Mouse (Mus musculus) lung, embryonic 15.5 days (tissue): ENCODE data around the gene Dync1i1. TPM values are rescaled to one million over a fixed set of nuclear protein-coding genes. Genes with fewer than 3 reads are reported as not detected.

ENCODE experiments used
- ATAC-seq: fragments of 200-750 bp; cut with Nextera tagmentation; 2 replicates; pipeline ENCODE4 v1.8.0; 2017; ENCODE audit warnings: moderate number of reproducible peaks, borderline replicate concordance; ENCODE audit not compliant: low FRiP score, low TSS enrichment; ENCODE audit errors: extremely low read depth
- H3K27ac ChIP-seq: fragments of 300-500 bp; sonication (generic); 2 replicates; pipeline ENCODE4 v1.5.1; 2015; ENCODE audit warnings: moderate library complexity, mild to moderate bottlenecking, inconsistent platforms
- H3K27me3 ChIP-seq: fragments of 300-500 bp; sonication (generic); 2 replicates; pipeline ENCODE4 v1.6.1; 2015; ENCODE audit warnings: inconsistent platforms
- H3K36me3 ChIP-seq: fragments of 300-500 bp; sonication (generic); 2 replicates; pipeline ENCODE4 v1.6.1; 2015; ENCODE audit warnings: inconsistent platforms
- H3K4me1 ChIP-seq: fragments of 300-500 bp; sonication (generic); 2 replicates; pipeline ENCODE4 v1.6.1; 2015; ENCODE audit warnings: inconsistent platforms
- H3K4me2 ChIP-seq: fragments of 300-500 bp; sonication (generic); 2 replicates; pipeline ENCODE4 v1.6.1; 2015; ENCODE audit warnings: inconsistent platforms, mild to moderate bottlenecking, moderate library complexity
- H3K4me3 ChIP-seq: fragments of 300-500 bp; sonication (generic); 2 replicates; pipeline ENCODE4 v1.5.1; 2015; ENCODE audit warnings: mild to moderate bottlenecking, inconsistent platforms
- H3K9ac ChIP-seq: fragments of 300-500 bp; sonication (generic); 2 replicates; pipeline ENCODE4 v1.6.1; 2015; ENCODE audit warnings: inconsistent platforms
- H3K9me3 ChIP-seq: fragments of 300-500 bp; sonication (generic); 2 replicates; pipeline ENCODE4 v1.6.1; 2016; ENCODE audit warnings: inconsistent platforms
- WGBS: fragments of 180-500 bp; shearing (Covaris S2); methylation state at CpG from one replicate; pipeline ENCODE4 v1.1.7; 2015; 5-methylcytosine and 5-hydroxymethylcytosine counted together
- polyA plus RNA-seq: library from polyadenylated mRNA; unstranded; fragments of >200 nt; fragmentation: Nextera tagmentation; extraction: Ambion mirVana; gene quantifications from 2 replicates; pipeline ENCODE4 v1.2.1, GENCODE M21; 2015

Dync1i1 gene
- polyA plus RNA-seq, 1 experiment from 2014 or later, result 1.3 TPM

DNA sequence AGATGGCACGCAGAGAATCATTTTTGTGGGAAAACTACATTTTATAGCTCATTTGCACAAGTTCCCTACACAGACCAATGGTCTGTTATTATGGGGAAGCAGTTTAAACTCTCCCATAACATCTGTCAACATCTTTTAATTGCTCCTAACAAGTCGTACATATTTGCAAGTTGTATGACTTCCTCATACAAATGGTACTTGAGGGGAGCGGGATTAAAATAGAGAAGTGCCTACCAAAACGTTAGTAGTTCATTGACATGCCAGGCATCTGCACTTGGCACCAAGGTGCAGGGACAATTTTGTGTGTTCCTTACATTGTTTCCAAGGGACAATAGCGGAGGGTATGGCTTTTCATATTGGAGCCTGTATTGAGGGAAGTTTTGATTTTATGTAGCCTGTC lies 140.7 kb downstream of the Dync1i1 start:
- Histone ChIP-seq H3K27ac (no peak overlapping the region), H3K4me3 (no peak overlapping the region), H3K4me1 (no peaks in the 10 kb centered on the region), H3K36me3 (no peaks in the 10 kb centered on the region), H3K4me2 (no peak overlapping the region), H3K9ac (no peak overlapping the region), H3K9me3 (no peaks in the 10 kb centered on the region), H3K27me3 (no peaks in the 10 kb centered on the region)
- ATAC-seq, result no peak
- 68% methylated on average over 5 of the region's 5 CpGs for WGBS

DNA sequence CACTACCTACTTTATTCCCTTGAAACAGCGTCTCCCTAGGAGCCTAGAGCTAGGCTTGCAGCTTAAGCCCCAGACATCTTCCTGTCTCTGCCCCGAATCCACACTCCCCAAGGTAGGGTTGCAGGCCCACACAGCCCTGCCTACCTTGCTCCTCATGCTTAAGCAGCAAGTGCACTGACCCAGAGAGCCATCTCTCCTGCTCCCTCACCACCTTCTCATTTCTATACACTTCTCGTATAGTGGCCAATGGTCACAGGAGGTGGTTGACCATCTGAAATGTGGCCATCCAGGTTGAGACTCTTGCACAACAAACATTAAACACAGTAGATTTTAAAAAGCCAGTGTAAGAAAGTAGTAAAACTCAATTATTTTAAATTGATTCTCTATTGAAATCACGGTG lies 141.8 kb downstream of the Dync1i1 start:
- Histone ChIP-seq H3K4me1 (no peaks in the 10 kb centered on the region), H3K27me3 (no peaks in the 10 kb centered on the region), H3K4me3 (no peak overlapping the region), H3K9ac (no peak overlapping the region), H3K36me3 (no peaks in the 10 kb centered on the region), H3K4me2 (no peak overlapping the region), H3K27ac (no peak overlapping the region), H3K9me3 (no peaks in the 10 kb centered on the region)
- WGBS, result 89% methylated on average over 4 of the region's 4 CpGs
- ATAC-seq, result no peak

GRCm38 (mm10) chr6:5871060-5871459 lies 145.6 kb downstream of the Dync1i1 start:
- Histone ChIP-seq H3K4me1 (no peaks in the 10 kb centered on the region), H3K4me3 (no peak overlapping the region), H3K4me2 (no peak overlapping the region), H3K27me3 (no peaks in the 10 kb centered on the region), H3K9me3 (no peaks in the 10 kb centered on the region), H3K36me3 (no peaks in the 10 kb centered on the region), H3K27ac (no peak overlapping the region), H3K9ac (no peak overlapping the region)
- no peak for ATAC-seq
- 80% methylated on average over 5 of the region's 5 CpGs for WGBS

DNA sequence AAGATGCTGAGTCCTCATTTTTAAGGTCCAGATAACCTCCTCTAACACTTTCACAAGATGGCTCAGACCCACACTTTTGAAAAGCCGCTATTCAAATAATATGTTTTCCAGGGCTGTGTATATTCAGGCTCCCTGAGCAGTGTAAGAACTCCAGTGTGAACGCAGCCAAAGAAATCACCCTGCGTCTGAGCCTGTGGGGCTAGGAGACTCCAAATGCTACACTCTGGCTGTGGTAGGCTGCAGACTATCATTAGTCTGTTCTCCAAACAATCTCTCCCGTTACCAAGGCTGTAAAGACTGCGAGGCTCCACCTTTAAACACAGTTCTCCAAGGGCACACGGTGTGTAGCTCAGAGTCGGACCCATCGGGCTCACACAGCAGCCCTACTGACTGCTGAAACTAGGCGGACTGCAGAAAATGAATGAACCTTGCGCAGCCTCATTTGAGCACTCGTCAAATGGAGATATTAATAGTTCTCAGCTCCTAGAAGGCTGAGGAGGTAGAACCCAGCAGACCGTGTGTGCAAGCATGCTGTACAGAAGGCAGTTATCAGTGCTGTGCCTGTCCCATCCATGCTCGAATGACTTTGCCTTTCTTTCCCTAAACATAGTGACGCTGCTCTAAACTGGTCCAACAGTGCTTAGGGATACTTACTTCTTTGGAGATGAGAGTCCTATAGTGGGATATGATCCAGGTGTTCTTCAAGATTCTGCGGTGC lies 146.3 kb downstream of the Dync1i1 start:
- 65% methylated on average over 15 of the region's 15 CpGs for WGBS
- Histone ChIP-seq H3K36me3 (no peaks in the 10 kb centered on the region), H3K27ac (no peak overlapping the region), H3K9me3 (no peaks in the 10 kb centered on the region), H3K4me2 (no peak overlapping the region), H3K9ac (no peak overlapping the region), H3K27me3 (no peaks in the 10 kb centered on the region), H3K4me3 (no peak overlapping the region), H3K4me1 (no peaks in the 10 kb centered on the region)
- ATAC-seq, result no peak

DNA sequence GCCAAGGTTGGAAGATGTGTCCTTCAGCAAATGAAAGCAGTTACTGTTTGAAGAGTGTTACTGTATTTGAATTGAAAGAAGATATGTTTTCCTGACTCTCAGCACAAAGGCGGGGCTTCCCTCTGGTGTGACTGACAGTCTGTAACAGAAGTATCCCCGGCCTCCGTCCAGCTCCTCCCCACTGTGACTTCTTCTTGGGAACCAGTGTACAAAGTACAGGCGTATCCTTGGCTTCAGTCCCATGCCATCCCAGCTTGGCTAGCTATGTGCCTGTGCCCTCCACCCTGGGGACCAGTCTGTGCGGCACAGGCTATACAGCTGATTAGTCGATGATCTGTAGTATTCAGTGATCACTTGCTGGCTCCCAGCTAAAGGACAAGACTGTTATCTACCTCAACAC lies 163.9 kb downstream of the Dync1i1 start:
- Histone ChIP-seq H3K9ac (no peak overlapping the region), H3K36me3 (no peaks in the 10 kb centered on the region), H3K4me2 (no peak overlapping the region), H3K27ac (no peak overlapping the region), H3K9me3 (no peaks in the 10 kb centered on the region), H3K27me3 (no peaks in the 10 kb centered on the region), H3K4me1 (no peaks in the 10 kb centered on the region), H3K4me3 (no peak overlapping the region)
- WGBS, result 70% methylated on average over 6 of the region's 6 CpGs
- no peak for ATAC-seq

- Histone ChIP-seq H3K36me3 (no peaks in the 10 kb centered on the region), H3K9me3 (no peaks in the 10 kb centered on the region), H3K27ac (no peak overlapping the region), H3K27me3 (no peaks in the 10 kb centered on the region), H3K4me1 (no peaks in the 10 kb centered on the region), H3K4me3 (no peak overlapping the region), H3K9ac (no peak overlapping the region), H3K4me2 (no peak overlapping the region)
- ATAC-seq, result no peak
- WGBS, result 84% methylated on average over 7 of the region's 7 CpGs
Measured at GRCm38 (mm10) chr6:5911295-5911694, 185.9 kb downstream of the Dync1i1 start.

DNA sequence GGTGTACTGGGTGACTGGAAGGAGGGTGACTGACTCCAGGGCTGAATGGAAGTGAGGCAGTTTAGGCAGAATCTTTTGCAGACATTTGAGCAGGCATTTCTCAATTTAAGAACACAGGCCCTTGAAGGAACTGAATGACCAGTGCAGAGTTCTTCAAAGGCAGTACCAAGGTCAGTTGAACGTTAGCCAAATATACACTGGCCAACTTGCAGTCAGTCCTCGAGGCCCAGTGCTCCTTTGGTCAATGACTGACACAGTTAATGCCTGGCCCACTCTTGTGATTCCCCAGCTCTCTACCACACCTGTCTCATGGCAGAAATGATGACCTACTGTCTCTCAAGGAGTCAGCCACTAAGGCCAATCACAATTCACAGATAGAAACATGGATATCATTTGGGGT lies 189.6 kb downstream of the Dync1i1 start:
- Histone ChIP-seq H3K9me3 (no peaks in the 10 kb centered on the region), H3K9ac (no peak overlapping the region), H3K27me3 (no peaks in the 10 kb centered on the region), H3K4me3 (no peak overlapping the region), H3K36me3 (no peaks in the 10 kb centered on the region), H3K4me2 (no peak overlapping the region), H3K27ac (no peak overlapping the region), H3K4me1 (no peaks in the 10 kb centered on the region)
- ATAC-seq, result no peak
- 45% methylated on average over 2 of the region's 2 CpGs for WGBS

GRCm38 (mm10) chr6:5920670-5921069 lies 195.2 kb downstream of the Dync1i1 start:
- peak; percentile 80; the same call in 1 of the 2 replicates for ATAC-seq
- WGBS, result 38% methylated on average over 4 of the region's 4 CpGs
- Histone ChIP-seq H3K4me1 (no peaks in the 10 kb centered on the region), H3K27me3 (no peaks in the 10 kb centered on the region), H3K9ac (no peak overlapping the region), H3K27ac (no peak overlapping the region), H3K9me3 (no peaks in the 10 kb centered on the region), H3K4me2 (no peak overlapping the region), H3K36me3 (no peaks in the 10 kb centered on the region), H3K4me3 (no peak overlapping the region)

- H3K4me1 ChIP-seq, result no peaks in the 10 kb centered on the region
- WGBS, result 96% methylated on average over 1 of the region's 1 CpGs
- H3K27me3 ChIP-seq, result no peaks in the 10 kb centered on the region
- H3K4me2 ChIP-seq, result no peak overlapping the region
- no peaks in the 10 kb centered on the region for H3K36me3 ChIP-seq
- H3K9ac ChIP-seq, result no peak overlapping the region
- H3K9me3 ChIP-seq, result no peaks in the 10 kb centered on the region
- H3K27ac ChIP-seq, result no peak overlapping the region
- H3K4me3 ChIP-seq, result no peak overlapping the region
- no peak for ATAC-seq
Measured at GRCm38 (mm10) chr6:5922676-5923075, 197.2 kb downstream of the Dync1i1 start.

GRCm38 (mm10) chr6:5923148-5923547 lies 197.7 kb downstream of the Dync1i1 start:
- Histone ChIP-seq H3K9me3 (no peaks in the 10 kb centered on the region), H3K36me3 (no peaks in the 10 kb centered on the region), H3K4me2 (no peak overlapping the region), H3K27me3 (no peaks in the 10 kb centered on the region), H3K9ac (no peak overlapping the region), H3K4me1 (no peaks in the 10 kb centered on the region), H3K4me3 (no peak overlapping the region), H3K27ac (no peak overlapping the region)
- WGBS, result 88% methylated on average over 7 of the region's 7 CpGs
- no peak for ATAC-seq

GRCm38 (mm10) chr6:5930140-5930539 lies 204.7 kb downstream of the Dync1i1 start:
- Histone ChIP-seq H3K4me1 (no peaks in the 10 kb centered on the region), H3K4me2 (no peak overlapping the region), H3K9ac (no peak overlapping the region), H3K4me3 (no peak overlapping the region), H3K9me3 (no peaks in the 10 kb centered on the region), H3K36me3 (no peaks in the 10 kb centered on the region), H3K27me3 (no peaks in the 10 kb centered on the region), H3K27ac (no peak overlapping the region)
- no peak for ATAC-seq
- WGBS, result 92% methylated on average over 8 of the region's 8 CpGs

DNA sequence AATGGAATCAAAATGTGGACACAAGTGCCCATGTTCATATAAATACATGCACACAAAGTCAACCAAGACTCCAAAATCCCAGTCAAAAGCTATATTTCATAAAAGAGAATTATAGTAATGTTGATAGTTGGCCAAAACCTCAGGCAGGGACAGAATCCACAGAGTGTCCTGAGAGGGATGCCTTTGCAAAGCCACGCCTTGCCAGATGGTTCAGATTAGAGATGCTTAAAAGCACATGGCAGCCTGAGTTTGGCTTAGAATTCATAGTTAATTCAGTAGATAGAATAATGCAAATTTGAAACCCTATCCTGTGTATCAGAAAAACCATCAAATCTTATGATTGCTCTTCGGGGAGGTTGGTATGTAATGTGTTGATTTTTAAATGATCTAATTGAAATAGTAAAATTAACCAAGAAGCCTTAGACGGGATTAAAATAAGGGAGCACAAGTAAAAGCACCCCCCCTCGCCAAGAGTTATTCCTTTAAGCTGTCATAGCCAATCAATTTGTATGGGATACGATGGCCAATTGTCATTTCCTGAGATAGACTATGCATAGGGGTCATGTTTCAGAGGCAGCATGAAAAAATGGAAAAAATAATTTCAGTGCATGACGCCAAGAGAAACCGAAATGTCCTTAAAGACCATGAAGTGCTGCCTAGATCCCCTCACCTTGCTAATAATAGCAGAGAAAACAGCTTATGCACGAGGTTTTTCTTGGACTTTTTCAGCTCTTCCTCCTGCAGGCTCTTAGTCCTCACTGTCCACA lies 210.3 kb downstream of the Dync1i1 start:
- Histone ChIP-seq H3K4me3 (no peak overlapping the region), H3K9me3 (no peaks in the 10 kb centered on the region), H3K4me1 (no peaks in the 10 kb centered on the region), H3K27ac (no peak overlapping the region), H3K9ac (no peak overlapping the region), H3K27me3 (no peaks in the 10 kb centered on the region), H3K36me3 (no peaks in the 10 kb centered on the region), H3K4me2 (no peak overlapping the region)
- WGBS, result 77% methylated on average over 8 of the region's 8 CpGs
- ATAC-seq, result no peak
